In the genomic region with DNA sequence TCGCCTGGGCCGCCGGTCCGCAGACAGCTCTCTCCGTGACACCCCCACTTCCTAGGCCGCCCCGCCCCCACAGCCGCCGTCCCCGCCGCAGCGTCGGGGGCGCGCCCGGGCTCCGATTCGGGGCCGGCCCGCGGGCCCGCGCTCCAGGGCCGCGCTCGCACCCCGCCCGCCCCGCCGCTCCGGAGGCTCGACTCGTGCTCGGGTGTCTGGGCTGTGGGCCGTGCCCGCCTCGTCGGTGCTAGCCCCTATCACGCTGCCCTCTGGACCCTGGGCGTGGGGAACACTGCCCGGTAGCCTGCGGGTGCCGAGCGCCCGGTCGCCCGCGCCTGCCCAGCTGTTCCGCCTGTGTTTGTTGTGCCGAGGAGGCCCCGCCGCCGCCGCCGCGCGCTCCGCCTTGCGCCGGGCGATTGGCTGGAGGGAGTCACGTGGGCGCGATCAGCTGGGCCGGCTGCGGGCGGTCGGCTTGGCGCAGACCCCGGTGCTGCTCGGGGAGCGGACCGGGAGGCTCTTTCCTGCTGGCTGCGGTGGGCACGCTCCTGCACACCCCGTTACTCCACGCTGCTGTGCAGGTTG, we compare ENCODE assay signal across 8 mouse cellular contexts. TPM values are rescaled to one million over a fixed set of nuclear protein-coding genes. Genes with fewer than 3 reads are reported as not detected.
DNase-seq lines count a peak whose midpoint lies in the region; ATAC-seq and TF ChIP-seq lines count a peak whose summit lies in the region.

No protein-coding gene starts in this region.

- no peaks in the 10 kb centered on the region for H3K27me3 ChIP-seq in embryonic facial prominence, embryonic 13.5 days
- no peaks in the 10 kb centered on the region for H3K27me3 ChIP-seq in heart, adult 2 months (ENCODE audit: control insufficient read depth, insufficient read depth, low read length)
- no peaks in the 10 kb centered on the region for H3K27me3 ChIP-seq in limb, embryonic 13.5 days
- H3K27me3 ChIP-seq in midbrain, embryonic 15.5 days (replicated peaks): no peaks in the 10 kb centered on the region

- peak overlapping the region; percentile 96 for H3K9ac ChIP-seq in embryonic facial prominence, embryonic 13.5 days
- H3K9ac ChIP-seq in heart, adult 2 months (ENCODE audit: low read depth, low read length): peak overlapping the region; percentile 100
- peak overlapping the region; percentile 94 for H3K9ac ChIP-seq in limb, embryonic 13.5 days
- peak overlapping the region; percentile 99 for H3K9ac ChIP-seq in midbrain, embryonic 15.5 days

- peak; percentile 59 for ATAC-seq in embryonic facial prominence, embryonic 13.5 days (ENCODE audit: insufficient number of reproducible peaks, insufficient read depth, low FRiP score, low TSS enrichment, low read depth)
- ATAC-seq in limb, embryonic 13.5 days (ENCODE audit: low FRiP score, low read depth): peak; percentile 71
- peak; percentile 67 for ATAC-seq in midbrain, embryonic 15.5 days (replicated peaks)

- peak overlapping the region; percentile 90 for H3K4me3 ChIP-seq in embryonic facial prominence, embryonic 13.5 days
- peak overlapping the region; percentile 100 for H3K4me3 ChIP-seq in heart, adult 2 months
- H3K4me3 ChIP-seq in limb, embryonic 13.5 days: peak overlapping the region; percentile 85
- peak overlapping the region; percentile 97 for H3K4me3 ChIP-seq in midbrain, embryonic 15.5 days

- no peaks in the 10 kb centered on the region for H3K9me3 ChIP-seq in embryonic facial prominence, embryonic 13.5 days
- no peaks in the 10 kb centered on the region for H3K9me3 ChIP-seq in limb, embryonic 13.5 days
- no peaks in the 10 kb centered on the region for H3K9me3 ChIP-seq in midbrain, embryonic 15.5 days

- peak overlapping the region; percentile 98 for H3K27ac ChIP-seq in embryonic facial prominence, embryonic 13.5 days
- H3K27ac ChIP-seq in heart, adult 2 months: peak overlapping the region; percentile 100
- peak overlapping the region; percentile 96 for H3K27ac ChIP-seq in limb, embryonic 13.5 days
- H3K27ac ChIP-seq in midbrain, embryonic 15.5 days: peak overlapping the region; percentile 98

- peak; percentile 73; the same call in 1 of the 2 replicates for TF ChIP-seq POLR2A in heart, adult 2 months (IDR thresholded peaks at IDR 0.05; ENCODE audit: insufficient read depth, low read depth, low read length)

- H3K4me2 ChIP-seq in embryonic facial prominence, embryonic 13.5 days: peak overlapping the region; percentile 73
- peak overlapping the region; percentile 68 for H3K4me2 ChIP-seq in limb, embryonic 13.5 days (replicated peaks)
- H3K4me2 ChIP-seq in midbrain, embryonic 15.5 days: peak overlapping the region; percentile 60

- 0 out of 2 replicates have a peak, but pooled peaks cover 1% of the 10 kb centered on the region for H3K79me2 ChIP-seq in heart, adult 2 months (replicated peaks; ENCODE audit: control insufficient read depth, insufficient read depth, low read length)

- TF ChIP-seq EP300 in heart, adult 2 months (IDR thresholded peaks at IDR 0.05; ENCODE audit: insufficient read depth, low read depth, low read length): no peak

- DNase-seq in A20 (ENCODE audit: low read depth, low spot score): peak; percentile 94
- DNase-seq in adrenal gland, postnatal 4 days (ENCODE audit: low spot score in 2 of 2): peak; percentile 76 to 88
- peak; percentile 95 to 97 for DNase-seq in heart, adult 2 months
- peak; percentile 92 to 93 for DNase-seq in kidney, adult 8-10 months
- peak; percentile 95 for DNase-seq in spleen, postnatal 10 days (ENCODE audit: low spot score in 2 of 2)

- TF ChIP-seq CTCF in heart, adult 2 months (IDR thresholded peaks at IDR 0.05): no peak

- peaks cover 8% of the 10 kb centered on the region for H3K4me1 ChIP-seq in embryonic facial prominence, embryonic 13.5 days
- peaks cover 4% of the 10 kb centered on the region for H3K4me1 ChIP-seq in heart, adult 2 months (ENCODE audit: control insufficient read depth, insufficient read depth, low read length)
- peaks cover 13% of the 10 kb centered on the region for H3K4me1 ChIP-seq in limb, embryonic 13.5 days
- H3K4me1 ChIP-seq in midbrain, embryonic 15.5 days: peaks cover 12% of the 10 kb centered on the region

- 0 out of 2 replicates have a peak, but pooled peaks cover 4% of the 10 kb centered on the region for H3K36me3 ChIP-seq in embryonic facial prominence, embryonic 13.5 days
- H3K36me3 ChIP-seq in heart, adult 2 months (ENCODE audit: control insufficient read depth, insufficient read depth, low read length): peaks cover 30% of the 10 kb centered on the region
- no peaks in the 10 kb centered on the region; the same call in 1 of the 2 replicates for H3K36me3 ChIP-seq in limb, embryonic 13.5 days
- H3K36me3 ChIP-seq in midbrain, embryonic 15.5 days (replicated peaks): no peaks in the 10 kb centered on the region

- intact Hi-C loops in heart, adult 2 months (cut with DNase I): loop anchor here (2.0 to 10.0 kb wide), 3 partner anchors 82 to 1992 kb away; a partner anchor contains a TSS

- WGBS in embryonic facial prominence, embryonic 13.5 days: under 1% methylated on average over 52 of the region's 77 CpGs
- 1% methylated on average over 72 of the region's 77 CpGs for WGBS in heart, adult 2 months
- WGBS in limb, embryonic 13.5 days: 0% methylated on average over 50 of the region's 77 CpGs
- 0% methylated on average over 47 of the region's 77 CpGs for whole genome bisulfite sequencing in midbrain, embryonic 15.5 days

RNA-seq across cellular contexts. Expression of a gene that starts 1.0 kb away (rescaled TPM):
- 10 to 100 TPM; 67.6 to 68.1 TPM for total RNA-seq in adrenal gland, postnatal 4 days (2021)
- polyA plus RNA-seq in embryonic facial prominence, embryonic 13.5 days (2015; fragmentation: Nextera tagmentation; extraction: Ambion mirVana): 48.1 and 50.8 TPM in 2 replicates
- total RNA-seq in heart, adult 2 months (2021): 10 to 100 TPM; 35.6 to 36.4 TPM
- polyA plus RNA-seq in heart, adult 2 months (2012; rRNA removed): 26.6 and 30.8 TPM in 2 replicates
- polyA plus RNA-seq in limb, embryonic 13.5 days (2015; fragmentation: Nextera tagmentation; extraction: Ambion mirVana): 49.6 and 51.6 TPM in 2 replicates
- polyA plus RNA-seq in midbrain, embryonic 15.5 days (2015; fragmentation: Nextera tagmentation; extraction: Ambion mirVana): 98.3 and 103 TPM in 2 replicates

Comparison
In these comparisons a context has a peak if more than half of its experiments do, and no peak if none do; other contexts are left out.
1. Peak in every context shown above with its lines: DNase-seq, ATAC-seq, H3K4me3 ChIP-seq and H3K27ac ChIP-seq.